Comparison of ENCODE assay signal across 13 mouse cellular contexts in the genomic region with DNA sequence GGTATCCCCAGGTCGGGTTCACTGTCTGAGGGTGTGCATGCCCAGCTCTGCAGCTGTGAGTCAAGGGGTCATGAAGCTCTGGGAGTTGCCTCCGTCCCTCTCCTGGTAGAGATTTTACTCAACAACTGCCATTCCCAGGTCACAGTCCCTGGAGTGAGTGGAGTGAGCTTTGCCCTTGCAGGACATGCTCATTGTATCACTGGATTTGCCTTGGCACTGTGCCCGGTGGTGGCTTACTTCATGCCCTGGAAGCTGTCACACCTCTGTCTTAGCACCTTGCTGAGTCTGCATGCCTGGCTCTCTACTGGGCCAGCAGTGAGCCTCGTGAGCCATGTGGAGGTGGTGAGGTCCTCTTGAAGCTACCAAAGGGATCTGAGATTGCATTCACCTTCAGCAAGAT.
A peak's percentile ranks its signal among the peaks of the same experiment; 100 is the strongest.
DNase-seq lines count a peak whose midpoint lies in the region; ATAC-seq and TF ChIP-seq lines count a peak whose summit lies in the region.
"Had no signal": no experiment of that assay in that cellular context is flagged by ENCODE, and none has a peak within 500 bp of the region (broad histone marks: within the 10 kb centered on the region; RNA-seq: fewer than 3 reads in every experiment).

No protein-coding gene starts in this region.

- WGBS in heart, embryonic 15.5 days: 47% methylated on average over 4 of the region's 4 CpGs
- WGBS in kidney, postnatal 0 days: 68% methylated on average over 4 of the region's 4 CpGs
- WGBS in small intestine, adult 2 months: 28% methylated on average over 4 of the region's 4 CpGs

- H3K36me3 ChIP-seq in heart, embryonic 15.5 days: no peaks in the 10 kb centered on the region
- no peaks in the 10 kb centered on the region for H3K36me3 ChIP-seq in kidney, postnatal 0 days (ENCODE audit: insufficient read depth, low read length)
- H3K36me3 ChIP-seq in small intestine, adult 2 months (ENCODE audit: control insufficient read depth, insufficient read depth, low read length): no peaks in the 10 kb centered on the region

- ATAC-seq in heart, embryonic 15.5 days (replicated peaks; ENCODE audit: insufficient number of reproducible peaks, insufficient read depth, low FRiP score, low read depth): peak; percentile 62; the same call in 1 of the 2 replicates
- ATAC-seq in kidney, postnatal 0 days (replicated peaks; ENCODE audit: low FRiP score, low read depth): peak; percentile 53
- no peak for ATAC-seq in megakaryocyte-erythroid progenitor cell, adult 5-6 weeks (replicated peaks; ENCODE audit: low FRiP score, low TSS enrichment, poor library complexity, severe bottlenecking)
- ATAC-seq: forebrain, postnatal 0 days had no signal

- H3K4me1 ChIP-seq in heart, embryonic 15.5 days (replicated peaks): peaks cover 46% of the 10 kb centered on the region
- H3K4me1 ChIP-seq in kidney, postnatal 0 days (replicated peaks; ENCODE audit: insufficient read depth, low read length): peaks cover 25% of the 10 kb centered on the region; the same call in 1 of the 2 replicates
- H3K4me1 ChIP-seq in small intestine, adult 2 months (ENCODE audit: control insufficient read depth, insufficient read depth, insufficient read length, low read length): peaks cover 24% of the 10 kb centered on the region; the same call in 1 of the 2 replicates

- no peak overlapping the region for H3K9ac ChIP-seq in heart, embryonic 15.5 days
- H3K9ac ChIP-seq in kidney, postnatal 0 days (ENCODE audit: low read depth, low read length): no peak overlapping the region
- H3K9ac ChIP-seq: forebrain, postnatal 0 days had no signal

- H3K27ac ChIP-seq in heart, embryonic 15.5 days: peak overlapping the region; percentile 63
- no peak overlapping the region for H3K27ac ChIP-seq in kidney, postnatal 0 days
- peak overlapping the region; percentile 66; the same call in 1 of the 2 replicates for H3K27ac ChIP-seq in small intestine, adult 2 months (ENCODE audit: insufficient read depth, low read depth, low read length)
- H3K27ac ChIP-seq: left cerebral cortex, adult 2 months had no signal

- no peaks in the 10 kb centered on the region for H3K9me3 ChIP-seq in heart, embryonic 15.5 days (replicated peaks)
- no peaks in the 10 kb centered on the region for H3K9me3 ChIP-seq in kidney, postnatal 0 days (replicated peaks; ENCODE audit: low read length)

- H3K27me3 ChIP-seq in heart, embryonic 15.5 days: no peaks in the 10 kb centered on the region
- H3K27me3 ChIP-seq in kidney, postnatal 0 days (ENCODE audit: insufficient read depth, low read length): no peaks in the 10 kb centered on the region
- no peaks in the 10 kb centered on the region for H3K27me3 ChIP-seq in small intestine, adult 2 months (ENCODE audit: control insufficient read depth, insufficient read depth, low read length)
- H3K27me3 ChIP-seq: CH12.LX had no signal

- no peak overlapping the region for H3K4me2 ChIP-seq in heart, embryonic 15.5 days
- H3K4me2 ChIP-seq in kidney, postnatal 0 days (ENCODE audit: low read length): no peak overlapping the region

- no peak for TF ChIP-seq POLR2A in small intestine, adult 2 months (IDR thresholded peaks at IDR 0.05; ENCODE audit: low read depth, low read length)

- DNase-seq in lung, adult 18-20 months: peak; percentile 55 to 62
- no peak for DNase-seq in lung, postnatal 25 days (ENCODE audit: low spot score)
- no peak for DNase-seq in kidney, postnatal 0 days (ENCODE audit: low spot score)
- DNase-seq in neural tube, embryonic 10.5 days (ENCODE audit: extremely low spot score, low spot score): no peak
- no peak for DNase-seq in ovary, postnatal 10 days (ENCODE audit: low spot score)
- DNase-seq: cerebellum, adult 11-12 months; forebrain, postnatal 0 days; thymus, postnatal 14 days had no signal

- TF ChIP-seq CTCF in kidney, postnatal 0 days (IDR thresholded peaks at IDR 0.05; ENCODE audit: low read depth): no peak
- TF ChIP-seq CTCF in small intestine, adult 2 months (IDR thresholded peaks at IDR 0.05; ENCODE audit: extremely low read depth, insufficient read length, insufficient replicate concordance, low read depth, low read length): no peak

- no peak overlapping the region for H3K4me3 ChIP-seq in heart, embryonic 15.5 days
- no peak overlapping the region for H3K4me3 ChIP-seq in kidney, postnatal 0 days (replicated peaks; ENCODE audit: low read depth, low read length)
- no peak overlapping the region for H3K4me3 ChIP-seq in small intestine, adult 2 months (ENCODE audit: low read depth, low read length)
- H3K4me3 ChIP-seq: left cerebral cortex, adult 2 months had no signal

Comparison
In these comparisons a context has a peak if more than half of its experiments do, and no peak if none do; other contexts are left out.
1. DNase-seq: peak in lung, adult 18-20 months (2 of 2); none in lung, postnatal 25 days (single experiment), kidney, postnatal 0 days (single experiment), neural tube, embryonic 10.5 days (single experiment) and ovary, postnatal 10 days (single experiment).